Mouse (Mus musculus): ENCODE results near the gene Fam166a. TPM values are rescaled to one million over a fixed set of nuclear protein-coding genes. Genes with fewer than 3 reads are reported as not detected.

The Fam166a gene
- polyA plus RNA-seq, 1 experiment from 2014 or later, result 0.43 TPM

- under 1% methylated on average over 44 of the region's 44 CpGs for WGBS
- no peaks in the 10 kb centered on the region for H3K9me3 ChIP-seq
- peak within 1 kb of the TSS; percentile 80 for H3K9ac ChIP-seq
- peak within 1 kb of the TSS; percentile 83 for H3K4me2 ChIP-seq
- ATAC-seq (replicated peaks), result peak; percentile 95
- peaks cover 36% of the 10 kb centered on the region for H3K4me1 ChIP-seq
- H3K27me3 ChIP-seq (replicated peaks), result no peaks in the 10 kb centered on the region
- H3K27ac ChIP-seq, result peak within 1 kb of the TSS; percentile 92
- peak within 1 kb of the TSS; percentile 80 for H3K4me3 ChIP-seq
- no peaks in the 10 kb centered on the region; the same call in 1 of the 2 replicates for H3K36me3 ChIP-seq (replicated peaks)
These were observed 7.3 kb upstream of the Fam166a start, which contains the start of gene Nelfb for GRCm38 (mm10) chr2:25211121-25211670. Gene Nelfb, minus strand, starts transcription at chr2:25211489.

GRCm38 (mm10) chr2:25213266-25213865, 5.2 kb upstream of the Fam166a start:
- H3K4me2 ChIP-seq, result no peak overlapping the region
- no peak overlapping the region for H3K4me3 ChIP-seq
- peaks cover 25% of the 10 kb centered on the region for H3K4me1 ChIP-seq
- no peaks in the 10 kb centered on the region for H3K36me3 ChIP-seq (replicated peaks)
- 72% methylated on average over 23 of the region's 23 CpGs for WGBS
- H3K27ac ChIP-seq, result no peak overlapping the region
- no peak overlapping the region for H3K9ac ChIP-seq
- H3K27me3 ChIP-seq (replicated peaks), result no peaks in the 10 kb centered on the region
- no peaks in the 10 kb centered on the region for H3K9me3 ChIP-seq
- ATAC-seq (replicated peaks), result no peak

DNA sequence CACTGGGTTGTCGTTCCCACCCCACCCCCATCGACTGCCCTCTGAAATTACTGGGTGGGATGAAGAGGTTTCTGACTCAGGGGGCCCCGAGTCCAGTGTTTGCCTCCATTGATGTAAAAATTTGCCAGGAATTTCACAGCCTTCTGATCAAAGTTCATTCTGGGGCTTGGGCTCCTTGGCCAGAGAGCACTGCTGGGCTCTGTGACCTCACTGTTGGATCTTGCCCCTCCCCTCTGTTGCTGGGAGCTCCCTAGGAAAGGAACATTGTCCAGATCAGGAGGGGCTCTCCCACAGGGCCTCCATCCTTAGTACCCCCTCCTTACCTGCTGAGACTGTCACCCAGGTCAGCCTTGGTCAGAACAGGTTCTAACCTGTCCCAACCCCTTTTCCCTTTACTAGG, 4.1 kb upstream of the Fam166a start, which contains the start of gene Stpg3:
Gene Stpg3 (minus strand): TSS at position 194 of the 400 bp plus-strand sequence.
- Histone ChIP-seq H3K4me1 (peaks cover 15% of the 10 kb centered on the region), H3K4me2 (no peak within 1 kb of the TSS), H3K36me3 (replicated peaks) (no peaks in the 10 kb centered on the region), H3K27ac (no peak within 1 kb of the TSS), H3K4me3 (no peak within 1 kb of the TSS), H3K9ac (no peak within 1 kb of the TSS), H3K9me3 (no peaks in the 10 kb centered on the region), H3K27me3 (replicated peaks) (no peaks in the 10 kb centered on the region)
- 57% methylated on average over 3 of the region's 3 CpGs for WGBS
- ATAC-seq (replicated peaks), result no peak

DNA sequence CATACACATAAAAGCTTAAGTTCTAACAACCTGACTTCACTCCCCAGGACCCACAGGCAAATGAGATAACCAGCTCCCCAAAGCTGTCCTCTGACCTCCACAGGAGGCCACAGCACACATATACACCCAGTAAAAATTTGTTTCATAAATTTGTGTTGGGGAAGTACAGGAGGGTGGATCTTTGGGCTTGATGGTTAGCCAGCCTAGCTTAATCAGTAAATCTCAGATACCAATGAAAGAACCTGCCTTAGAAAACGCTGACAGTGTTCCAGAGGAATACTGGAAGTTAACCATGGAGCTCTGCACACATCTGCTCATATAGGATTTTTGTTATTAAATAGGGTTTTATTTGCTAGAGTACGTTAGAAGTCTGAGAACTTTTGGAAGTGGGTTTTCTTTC, 879 bp upstream of the Fam166a start:
- Histone ChIP-seq H3K27ac (no peak overlapping the region), H3K4me3 (no peak overlapping the region), H3K9ac (no peak overlapping the region), H3K27me3 (replicated peaks) (no peaks in the 10 kb centered on the region), H3K4me1 (no peaks in the 10 kb centered on the region), H3K36me3 (replicated peaks) (no peaks in the 10 kb centered on the region), H3K4me2 (no peak overlapping the region), H3K9me3 (no peaks in the 10 kb centered on the region)
- ATAC-seq (replicated peaks), result no peak
- 66% methylated on average over 2 of the region's 2 CpGs for WGBS

DNA sequence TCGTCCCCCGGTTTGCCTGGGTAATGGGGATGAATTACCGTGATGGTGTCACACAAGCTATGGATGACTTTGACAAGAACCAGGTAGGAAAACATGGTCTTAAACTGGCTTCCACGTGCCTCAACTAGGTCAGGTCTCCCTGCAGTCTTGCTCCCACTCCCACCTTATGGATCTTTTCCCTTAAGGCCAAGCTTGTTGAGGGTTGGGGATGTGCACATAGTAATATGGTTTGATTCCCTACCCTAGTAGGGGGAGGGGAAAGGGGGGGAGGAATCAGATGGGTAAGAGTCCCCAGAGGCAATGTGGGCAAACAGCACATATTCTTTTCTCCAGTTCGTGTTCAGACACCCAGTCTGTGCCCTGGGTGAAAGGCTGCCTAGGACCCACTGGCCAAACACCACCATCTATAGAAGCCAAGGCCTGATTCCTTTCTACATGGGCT, 2.8 kb downstream of the Fam166a start:
- Histone ChIP-seq H3K4me1 (peaks cover 16% of the 10 kb centered on the region), H3K9ac (no peak overlapping the region), H3K4me2 (no peak overlapping the region), H3K4me3 (no peak overlapping the region), H3K36me3 (replicated peaks) (no peaks in the 10 kb centered on the region), H3K9me3 (no peaks in the 10 kb centered on the region), H3K27me3 (replicated peaks) (no peaks in the 10 kb centered on the region), H3K27ac (no peak overlapping the region)
- no peak for ATAC-seq (replicated peaks)
- 80% methylated on average over 5 of the region's 5 CpGs for WGBS

GRCm38 (mm10) chr2:25223681-25224491, 5.3 kb downstream of the Fam166a start:
- H3K27me3 ChIP-seq (replicated peaks), result no peaks in the 10 kb centered on the region
- H3K4me2 ChIP-seq, result peak overlapping the region; percentile 90
- H3K4me1 ChIP-seq, result peaks cover 19% of the 10 kb centered on the region
- no peak; the same call in 1 of the 2 replicates for ATAC-seq (replicated peaks)
- no peaks in the 10 kb centered on the region for H3K36me3 ChIP-seq (replicated peaks)
- H3K9me3 ChIP-seq, result no peaks in the 10 kb centered on the region
- 2% methylated on average over 53 of the region's 53 CpGs for WGBS
- H3K27ac ChIP-seq, result peak overlapping the region; percentile 92
- H3K4me3 ChIP-seq, result peak overlapping the region; percentile 98
- peak overlapping the region; percentile 89 for H3K9ac ChIP-seq

DNA sequence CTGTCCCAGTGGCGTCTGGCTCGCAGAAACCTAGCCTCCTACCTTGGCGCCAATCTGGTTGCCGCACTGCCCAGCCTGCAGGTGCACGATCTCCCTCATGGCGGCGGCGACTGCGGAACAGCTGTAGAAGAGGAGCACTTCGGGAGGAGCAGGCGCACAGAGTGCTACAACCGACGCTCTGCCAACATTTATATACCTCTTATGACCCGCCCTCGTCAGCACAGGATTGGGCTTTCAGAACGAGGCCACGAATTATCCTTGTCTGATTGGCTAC, 5.9 kb downstream of the Fam166a start, which contains the start of gene Tubb4b:
Gene Tubb4b (minus strand): TSS at position 211 of the 274 bp plus-strand sequence.
- Histone ChIP-seq H3K4me3 (peak within 1 kb of the TSS; percentile 98), H3K27me3 (replicated peaks) (no peaks in the 10 kb centered on the region), H3K9me3 (no peaks in the 10 kb centered on the region), H3K9ac (peak within 1 kb of the TSS; percentile 89), H3K4me2 (peak within 1 kb of the TSS; percentile 90), H3K27ac (peak within 1 kb of the TSS; percentile 99), H3K36me3 (replicated peaks) (no peaks in the 10 kb centered on the region), H3K4me1 (peaks cover 20% of the 10 kb centered on the region)
- 0% methylated on average over 17 of the region's 17 CpGs for WGBS
- ATAC-seq (replicated peaks), result no peak

DNA sequence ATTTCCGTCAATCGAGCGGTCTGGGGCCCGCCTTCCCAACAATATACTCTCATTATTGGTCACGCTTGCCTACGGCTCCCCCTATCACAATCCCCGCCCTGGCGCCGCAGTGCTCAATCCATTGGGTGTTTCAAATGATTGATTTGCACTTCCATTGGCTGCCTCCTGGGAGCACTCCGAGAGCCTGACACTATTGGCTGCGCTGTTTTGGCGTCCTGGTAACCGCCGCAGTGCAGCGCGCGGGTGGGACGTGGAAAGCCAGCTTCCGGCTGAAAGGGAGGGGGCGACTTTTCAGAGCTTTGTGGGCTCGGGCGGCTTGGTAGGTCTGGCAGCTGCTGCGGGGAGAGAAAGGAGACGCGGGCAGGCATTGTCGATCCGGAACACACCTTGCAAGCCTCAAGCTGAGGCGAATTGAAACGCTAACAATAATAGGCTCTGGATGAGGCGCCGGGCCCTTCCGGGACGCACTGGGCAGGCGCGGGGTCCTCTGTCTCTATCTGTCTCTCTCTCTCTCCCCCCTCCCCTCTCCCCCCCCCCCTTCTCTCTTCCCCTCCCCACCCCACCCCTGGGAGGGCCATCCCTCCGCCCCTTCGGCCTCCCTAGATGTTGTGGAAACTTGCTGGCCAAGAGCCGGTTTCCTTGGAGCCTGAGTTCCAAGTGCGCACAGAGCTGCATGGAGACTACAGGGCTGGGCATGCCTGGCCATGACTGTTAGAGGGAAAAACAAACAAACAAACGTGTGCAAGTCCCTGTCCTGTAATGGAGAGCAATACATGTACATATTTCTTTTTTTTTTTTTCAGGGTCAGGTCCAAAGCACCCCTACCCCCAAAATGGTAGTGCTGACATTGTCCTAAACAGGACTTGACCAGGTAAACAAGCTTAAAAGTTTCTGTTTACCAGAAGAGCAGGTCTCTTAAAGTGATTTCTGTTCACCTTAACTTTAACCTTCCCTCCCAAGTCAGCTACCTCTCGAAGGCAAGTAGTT, 6.5 kb downstream of the Fam166a start:
- Histone ChIP-seq H3K4me3 (peak overlapping the region; percentile 61), H3K9me3 (no peaks in the 10 kb centered on the region), H3K9ac (peak overlapping the region; percentile 77), H3K27ac (peak overlapping the region; percentile 99), H3K27me3 (replicated peaks) (no peaks in the 10 kb centered on the region), H3K4me1 (peaks cover 20% of the 10 kb centered on the region), H3K4me2 (peak overlapping the region; percentile 51), H3K36me3 (replicated peaks) (no peaks in the 10 kb centered on the region)
- peak; percentile 97 for ATAC-seq (replicated peaks)
- WGBS, result 2% methylated on average over 41 of the region's 41 CpGs

DNA sequence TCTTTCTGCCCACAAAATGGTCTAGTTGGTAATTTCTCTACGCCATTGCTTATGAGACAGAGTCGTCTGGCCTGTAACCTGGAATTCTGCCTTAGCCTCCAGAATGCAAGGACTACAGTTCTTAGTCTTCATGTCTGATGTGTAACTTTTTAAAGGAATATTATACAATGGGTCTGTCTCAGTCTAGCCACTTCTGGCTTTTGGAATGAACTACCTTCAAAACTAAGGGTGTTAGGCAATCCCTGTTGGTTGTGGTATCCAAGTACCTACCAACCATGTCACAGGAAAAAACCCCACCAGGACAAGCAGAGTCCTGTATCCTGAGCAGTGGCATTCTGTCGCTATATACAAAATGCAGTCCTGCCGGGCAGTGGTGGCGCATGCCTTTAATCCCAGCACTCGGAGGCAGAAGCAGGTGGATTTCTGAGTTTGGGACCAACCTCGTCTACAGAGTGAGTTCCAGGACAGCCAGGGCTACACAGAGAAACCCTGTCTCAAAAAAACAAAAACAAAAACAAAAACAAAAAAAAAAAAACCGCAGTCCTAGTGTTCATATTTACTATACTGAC, 7.3 kb downstream of the Fam166a start:
- no peak overlapping the region for H3K9ac ChIP-seq
- peak overlapping the region; percentile 51; the same call in 1 of the 2 replicates for H3K4me2 ChIP-seq
- WGBS, result 71% methylated on average over 8 of the region's 8 CpGs
- H3K4me3 ChIP-seq, result no peak overlapping the region; the same call in 1 of the 2 replicates
- H3K36me3 ChIP-seq (replicated peaks), result no peaks in the 10 kb centered on the region
- ATAC-seq (replicated peaks), result no peak
- 0 out of 2 replicates have a peak overlapping the region, but pooled peaks have one; percentile 99 for H3K27ac ChIP-seq
- H3K4me1 ChIP-seq, result peaks cover 20% of the 10 kb centered on the region
- H3K27me3 ChIP-seq (replicated peaks), result no peaks in the 10 kb centered on the region
- no peaks in the 10 kb centered on the region for H3K9me3 ChIP-seq

DNA sequence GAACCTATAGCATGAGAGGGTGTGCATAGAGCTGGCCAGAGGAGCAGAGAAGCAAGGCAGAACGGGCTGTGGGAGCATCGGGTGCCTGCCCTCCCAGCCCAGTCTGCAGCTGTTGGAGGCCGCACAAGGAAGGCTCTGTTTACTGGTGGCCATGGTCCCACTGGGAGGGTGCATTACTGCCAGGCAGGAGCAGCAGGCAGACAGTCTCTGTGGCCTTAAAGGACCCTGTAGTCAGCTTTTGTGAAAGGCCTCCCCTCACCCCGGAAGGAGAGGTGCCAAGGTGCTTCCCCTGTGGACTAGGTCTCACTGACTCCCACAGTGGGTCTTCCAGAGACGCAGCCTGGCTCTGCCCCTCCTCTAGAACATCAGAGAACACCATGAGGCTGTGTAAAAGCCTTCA, 8.3 kb downstream of the Fam166a start:
- H3K9me3 ChIP-seq, result no peaks in the 10 kb centered on the region
- H3K4me2 ChIP-seq, result no peak overlapping the region
- H3K4me3 ChIP-seq, result no peak overlapping the region
- 83% methylated on average over 5 of the region's 5 CpGs for WGBS
- no peak overlapping the region for H3K27ac ChIP-seq
- H3K36me3 ChIP-seq (replicated peaks), result no peaks in the 10 kb centered on the region
- H3K4me1 ChIP-seq, result peaks cover 20% of the 10 kb centered on the region
- no peaks in the 10 kb centered on the region for H3K27me3 ChIP-seq (replicated peaks)
- no peak overlapping the region for H3K9ac ChIP-seq
- no peak for ATAC-seq (replicated peaks)

DNA sequence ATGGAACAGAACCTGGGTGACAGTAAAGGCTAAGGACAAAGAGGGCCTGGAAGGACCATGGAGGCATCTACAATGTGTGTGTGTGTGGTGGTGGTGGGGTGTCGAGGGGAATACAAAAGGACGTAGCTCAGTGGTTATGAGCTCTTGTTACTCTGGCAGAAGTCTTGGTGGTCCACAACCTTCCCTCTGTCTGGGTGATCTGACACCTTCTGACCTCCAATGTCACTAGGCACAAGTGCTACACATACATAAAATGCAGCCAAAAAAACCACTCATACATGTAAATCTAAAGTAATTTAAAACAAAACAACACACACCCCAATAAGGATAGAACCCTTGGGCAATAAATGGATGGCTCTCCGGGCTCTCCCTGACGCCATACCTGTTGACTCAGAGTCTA, 8.9 kb downstream of the Fam166a start:
- ATAC-seq (replicated peaks), result no peak
- Histone ChIP-seq H3K27ac (no peak overlapping the region), H3K4me2 (no peak overlapping the region), H3K4me1 (peaks cover 20% of the 10 kb centered on the region), H3K27me3 (replicated peaks) (no peaks in the 10 kb centered on the region), H3K4me3 (no peak overlapping the region), H3K36me3 (replicated peaks) (no peaks in the 10 kb centered on the region), H3K9me3 (no peaks in the 10 kb centered on the region), H3K9ac (no peak overlapping the region)
- 94% methylated on average over 4 of the region's 4 CpGs for WGBS

All from midbrain, embryonic 15.5 days (tissue).